Mouse (Mus musculus) heart, embryonic 14.5 days (tissue): ENCODE measurements around the gene Hs3st5. TPM values are rescaled to one million over a fixed set of nuclear protein-coding genes. Genes with fewer than 3 reads are reported as not detected.
"Not testable (repeated sequence)": the region's sequence is repeated elsewhere in the genome, so short reads cannot be mapped to it uniquely, and the experiment has no call there.

Source experiments
- ATAC-seq: fragments of 200-750 bp; cut with Nextera tagmentation; 2 replicates; pipeline ENCODE4 v1.8.0; 2017; ENCODE audit warnings: low read depth, moderate TSS enrichment; ENCODE audit not compliant: insufficient number of reproducible peaks, insufficient read depth, low FRiP score
- H3K27ac ChIP-seq, 2 experiments: fragments of 200-500 bp in 1 of 2; fragments of 300-500 bp in 1 of 2; sonication (generic) in 1 of 2; replicated peaks in 1 of 2; 2 replicates each; pipeline ENCODE4 v1.5.1; 2012 to 2014; ENCODE audit warnings: low read depth in 2 of 2, low read length in 2 of 2, control low read depth in 1 of 2, mild to moderate bottlenecking in 1 of 2, mixed read lengths in 1 of 2; ENCODE audit not compliant: control insufficient read depth in 1 of 2, insufficient read depth in 1 of 2
- H3K27me3 ChIP-seq: fragments of 300-500 bp; sonication (generic); 2 replicates; pipeline ENCODE4 v1.6.1; 2014; ENCODE audit warnings: mild to moderate bottlenecking, low read length, control low read depth; ENCODE audit not compliant: control insufficient read depth, insufficient read depth
- H3K36me3 ChIP-seq: fragments of 300-500 bp; sonication (generic); 2 replicates; pipeline ENCODE4 v1.6.1; 2014; ENCODE audit warnings: mild to moderate bottlenecking, control low read depth, low read length, mixed read lengths; ENCODE audit not compliant: control insufficient read depth, insufficient read depth
- H3K4me1 ChIP-seq, 2 experiments: fragments of 200-500 bp in 1 of 2; fragments of 300-500 bp in 1 of 2; sonication (generic) in 1 of 2; 2 replicates each; pipeline ENCODE4 v1.6.1; 2012 to 2014; ENCODE audit warnings: low read length in 2 of 2, control low read depth in 1 of 2, mixed read lengths in 1 of 2; ENCODE audit not compliant: control insufficient read depth in 2 of 2, insufficient read depth in 2 of 2
- H3K4me2 ChIP-seq: fragments of 300-500 bp; sonication (generic); 2 replicates; pipeline ENCODE4 v1.6.1; 2014; ENCODE audit warnings: mild to moderate bottlenecking, low read length
- H3K4me3 ChIP-seq, 2 experiments: fragments of 200-500 bp in 1 of 2; fragments of 300-500 bp in 1 of 2; sonication (generic) in 1 of 2; 2 replicates each; pipeline ENCODE4 v1.5.1; 2012 to 2014; ENCODE audit warnings: low read length in 2 of 2, mild to moderate bottlenecking in 2 of 2, control low read depth in 1 of 2, low read depth in 1 of 2, moderate library complexity in 1 of 2; ENCODE audit not compliant: control insufficient read depth in 1 of 2, insufficient read depth in 1 of 2
- H3K9ac ChIP-seq: fragments of 300-500 bp; sonication (generic); 2 replicates; pipeline ENCODE4 v1.6.1; 2014; ENCODE audit warnings: mild to moderate bottlenecking, low read length
- H3K9me3 ChIP-seq: fragments of 300-500 bp; sonication (generic); 2 replicates; pipeline ENCODE4 v1.6.1; 2016; ENCODE audit warnings: low read length, control low read depth; ENCODE audit not compliant: control insufficient read depth
- WGBS: fragments of 180-500 bp; shearing (Covaris S2); extraction: QIAGEN DNeasy Blood & Tissue Kit; methylation state at CpG from one replicate; pipeline ENCODE4 v1.1.7; 2014; 5-methylcytosine and 5-hydroxymethylcytosine counted together
- polyA plus RNA-seq: library from polyadenylated mRNA; unstranded; fragments of >200 nt; fragmentation: Nextera tagmentation; extraction: Ambion mirVana; gene quantifications from 2 replicates; pipeline ENCODE4 v1.2.1, GENCODE M21; 2014

Gene Hs3st5
- polyA plus RNA-seq, 1 experiment from 2014 or later = 0.19 TPM

GRCm38 (mm10) chr10:36523881-36524280 lies 17.3 kb downstream of the Hs3st5 start:
- Histone ChIP-seq H3K4me2 (no peak overlapping the region), H3K4me3 (no peak overlapping the region), H3K9ac (no peak overlapping the region), H3K4me1 (no peaks in the 10 kb centered on the region), H3K27me3 (no peaks in the 10 kb centered on the region), H3K9me3 (no peaks in the 10 kb centered on the region), H3K36me3 (no peaks in the 10 kb centered on the region), H3K27ac (no peak overlapping the region)
- ATAC-seq = no peak

- Histone ChIP-seq H3K4me3 (no peak overlapping the region), H3K9me3 (no peaks in the 10 kb centered on the region), H3K27me3 (no peaks in the 10 kb centered on the region), H3K36me3 (no peaks in the 10 kb centered on the region), H3K4me1 (no peaks in the 10 kb centered on the region), H3K27ac (no peak overlapping the region), H3K4me2 (no peak overlapping the region), H3K9ac (no peak overlapping the region)
- WGBS = 79% methylated on average over 4 of the region's 4 CpGs
- no peak for ATAC-seq
Observed at GRCm38 (mm10) chr10:36533633-36534335, 27.2 kb downstream of the Hs3st5 start.

GRCm38 (mm10) chr10:36546622-36547021 lies 40.0 kb downstream of the Hs3st5 start:
- 16% methylated on average over 2 of the region's 2 CpGs for WGBS
- H3K27me3 ChIP-seq = no peaks in the 10 kb centered on the region

GRCm38 (mm10) chr10:36547713-36548112 lies 41.1 kb downstream of the Hs3st5 start:
- not testable (repeated sequence) for ATAC-seq, H3K27ac ChIP-seq, H3K36me3 ChIP-seq, H3K27me3 ChIP-seq, H3K4me3 ChIP-seq, H3K4me2 ChIP-seq, H3K9me3 ChIP-seq, H3K9ac ChIP-seq, H3K4me1 ChIP-seq
- 95% methylated on average over 1 of the region's 1 CpGs for WGBS

More at GRCm38 (mm10) chr10:36546622-36547021, 40.0 kb downstream of the Hs3st5 start:
- H3K9ac ChIP-seq = no peak overlapping the region
- H3K4me1 ChIP-seq = no peaks in the 10 kb centered on the region
- H3K9me3 ChIP-seq = no peaks in the 10 kb centered on the region
- no peak for ATAC-seq
- no peaks in the 10 kb centered on the region for H3K36me3 ChIP-seq
- no peak overlapping the region for H3K4me3 ChIP-seq
- no peak overlapping the region for H3K27ac ChIP-seq
- no peak overlapping the region for H3K4me2 ChIP-seq

GRCm38 (mm10) chr10:36554057-36554456 lies 47.4 kb downstream of the Hs3st5 start:
- Histone ChIP-seq H3K9ac (no peak overlapping the region), H3K9me3 (no peaks in the 10 kb centered on the region), H3K36me3 (no peaks in the 10 kb centered on the region), H3K27ac (no peak overlapping the region), H3K4me2 (no peak overlapping the region), H3K27me3 (no peaks in the 10 kb centered on the region), H3K4me3 (no peak overlapping the region), H3K4me1 (0 out of 4 replicates have a peak, but pooled peaks cover 0 to 3% of the 10 kb centered on the region in 2 experiments)
- ATAC-seq = no peak
- 56% methylated on average over 4 of the region's 4 CpGs for WGBS

- no peak overlapping the region for H3K4me3 ChIP-seq
- ATAC-seq = no peak
- 0 out of 4 replicates have a peak, but pooled peaks cover 0 to 3% of the 10 kb centered on the region in 2 experiments for H3K4me1 ChIP-seq
- no peaks in the 10 kb centered on the region for H3K36me3 ChIP-seq
- no peak overlapping the region for H3K27ac ChIP-seq
- H3K9ac ChIP-seq = no peak overlapping the region
- H3K27me3 ChIP-seq = no peaks in the 10 kb centered on the region
- H3K4me2 ChIP-seq = no peak overlapping the region
- 32% methylated on average over 6 of the region's 6 CpGs for WGBS
- H3K9me3 ChIP-seq = no peaks in the 10 kb centered on the region
Observed at GRCm38 (mm10) chr10:36554941-36555888, 48.6 kb downstream of the Hs3st5 start.

GRCm38 (mm10) chr10:36556128-36556527 lies 49.5 kb downstream of the Hs3st5 start:
- Histone ChIP-seq H3K36me3 (no peaks in the 10 kb centered on the region), H3K27me3 (no peaks in the 10 kb centered on the region), H3K9ac (no peak overlapping the region), H3K4me1 (0 out of 4 replicates have a peak, but pooled peaks cover 0 to 3% of the 10 kb centered on the region in 2 experiments), H3K27ac (no peak overlapping the region), H3K4me2 (no peak overlapping the region), H3K9me3 (no peaks in the 10 kb centered on the region), H3K4me3 (no peak overlapping the region)
- ATAC-seq = no peak
- WGBS = 76% methylated on average over 2 of the region's 2 CpGs
